Mouse (Mus musculus) olfactory bulb, adult 2 months (tissue): ENCODE results near the gene Wdr5b.

ENCODE experiments used
- CTCF ChIP-seq: fragments of 200-500 bp; IDR thresholded peaks from 2 replicates; pipeline ENCODE4 v1.5.1; 2012; ENCODE audit warnings: low read depth, mild to moderate bottlenecking, low read length, moderate library complexity; ENCODE audit not compliant: insufficient read depth
- POLR2A ChIP-seq: fragments of 200-500 bp; IDR thresholded peaks from 2 replicates; pipeline ENCODE4 v1.6.1; 2012; ENCODE audit warnings: mild to moderate bottlenecking, low read depth, low read length, moderate library complexity; ENCODE audit not compliant: insufficient read depth

DNA sequence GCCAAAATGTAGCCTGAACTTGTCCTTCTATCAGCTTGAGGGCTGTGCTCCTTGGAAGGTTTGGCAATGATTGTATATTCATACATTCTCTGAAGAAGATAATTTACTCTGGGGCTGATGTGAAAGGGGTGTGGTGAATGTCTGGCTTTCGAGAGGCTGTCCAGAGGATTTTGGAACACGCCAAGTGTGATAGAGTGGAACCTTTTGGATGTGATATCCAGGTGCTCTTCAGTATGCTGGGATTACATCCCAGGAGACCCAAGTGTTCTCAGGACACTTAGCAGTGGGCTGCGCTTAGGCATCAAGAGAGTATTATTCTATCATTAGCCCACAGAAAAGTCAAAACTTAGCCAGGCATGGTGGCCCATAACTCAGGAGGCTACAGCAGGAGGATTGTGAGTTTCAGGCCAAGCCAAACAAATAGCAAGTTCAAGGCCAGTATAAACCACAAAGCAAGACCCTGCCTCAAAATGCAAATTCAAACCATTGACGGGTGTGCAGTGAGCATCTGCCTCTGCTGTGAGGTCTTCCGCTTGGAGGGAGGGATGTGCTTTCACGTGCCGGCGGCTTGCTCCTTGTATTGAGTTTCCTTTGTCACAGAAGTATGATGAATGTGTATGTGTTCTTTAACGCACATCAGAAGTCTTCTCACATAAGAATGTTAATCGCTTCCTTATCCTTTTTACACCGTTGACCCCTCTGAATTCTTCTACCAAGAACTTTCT, 50.0 kb downstream of the Wdr5b start:
- TF ChIP-seq CTCF (no peak), POLR2A (no peak)
